Mouse (Mus musculus) embryonic fibroblast, embryonic 13.5 days (primary cell): ENCODE data around the gene Mast1. TPM values are rescaled to one million over a fixed set of nuclear protein-coding genes. Genes with fewer than 3 reads are reported as not detected.
"Not testable (repeated sequence)": the region's sequence is repeated elsewhere in the genome, so short reads cannot be mapped to it uniquely, and the experiment has no call there.

Source experiments
- H3K27ac ChIP-seq: 2 replicates; pipeline ENCODE4 v1.5.1; 2012; ENCODE audit warnings: low read length, control low read depth, inconsistent platforms; ENCODE audit not compliant: insufficient read depth
- H3K4me1 ChIP-seq: 2 replicates; pipeline ENCODE4 v1.6.1; 2011; ENCODE audit warnings: low read length; ENCODE audit not compliant: control insufficient read depth, insufficient read depth
- H3K4me3 ChIP-seq: 2 replicates; pipeline ENCODE4 v1.5.1; 2011; ENCODE audit warnings: mild to moderate bottlenecking, control low read depth, low read length; ENCODE audit not compliant: insufficient read depth
- CTCF ChIP-seq: IDR thresholded peaks from 2 replicates; pipeline ENCODE4 v1.5.1; 2011; ENCODE audit warnings: mild to moderate bottlenecking, control low read depth, low read length, moderate library complexity, borderline replicate concordance; ENCODE audit not compliant: insufficient read depth
- POLR2A ChIP-seq: IDR thresholded peaks from 2 replicates; pipeline ENCODE4 v1.6.1; 2011; ENCODE audit warnings: low read depth, mild to moderate bottlenecking, control low read depth, low read length, moderate library complexity
- polyA plus RNA-seq: library from polyadenylated mRNA; stranded (reverse); fragments of >200 nt; gene quantifications from 2 replicates; pipeline ENCODE4 v1.2.4, GENCODE M21; 2011; ENCODE audit warnings: low read depth; ENCODE audit not compliant: missing spikeins, insufficient read length

The Mast1 gene
- polyA plus RNA-seq, 1 experiment = not detected

DNA sequence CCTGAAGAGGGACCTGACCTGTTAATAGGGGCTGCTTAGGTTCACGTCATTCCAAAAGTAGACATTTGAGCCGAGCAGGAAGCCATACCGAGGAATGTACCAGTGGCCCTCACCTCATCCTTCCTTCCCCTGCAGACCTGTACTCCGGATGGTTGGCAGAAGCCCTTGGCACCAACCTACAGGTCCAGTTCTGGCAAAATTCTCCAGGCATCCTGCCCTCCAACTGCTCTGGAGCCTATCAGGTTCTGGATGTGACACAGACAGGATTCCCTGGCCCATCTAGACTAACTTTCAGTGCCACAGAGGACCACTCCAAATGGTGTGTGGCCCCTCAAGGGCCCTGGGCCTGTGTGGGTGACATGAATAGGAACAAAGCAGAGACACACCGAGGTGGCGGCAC, 26.6 kb downstream of the Mast1 start:
- Histone ChIP-seq H3K27ac (no peak overlapping the region), H3K4me3 (no peak overlapping the region), H3K4me1 (no peaks in the 10 kb centered on the region)
- no peak for TF ChIP-seq POLR2A
- no peak for TF ChIP-seq CTCF

DNA sequence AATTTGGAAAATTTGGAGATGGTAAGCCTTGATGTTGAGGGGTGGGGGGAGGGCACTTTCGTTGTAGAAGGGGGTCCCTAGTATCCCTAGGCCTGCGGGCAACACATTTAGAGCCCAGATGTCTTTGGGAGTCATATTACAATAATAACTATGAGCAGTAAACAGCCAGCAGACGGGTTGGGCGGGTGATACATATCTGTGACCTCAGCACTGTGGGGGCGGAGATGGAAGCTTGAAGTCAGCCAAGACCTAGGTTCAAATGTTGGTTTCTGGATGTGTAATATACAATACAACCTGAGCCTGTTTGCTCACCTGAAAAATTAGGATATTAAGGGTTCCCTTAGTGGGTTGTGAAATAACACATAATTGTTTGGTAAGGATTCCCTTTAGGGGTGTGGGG, 27.2 kb downstream of the Mast1 start:
- Histone ChIP-seq H3K4me3 (no peak overlapping the region), H3K27ac (no peak overlapping the region), H3K4me1 (no peaks in the 10 kb centered on the region)
- TF ChIP-seq CTCF (no peak), POLR2A (no peak)

DNA sequence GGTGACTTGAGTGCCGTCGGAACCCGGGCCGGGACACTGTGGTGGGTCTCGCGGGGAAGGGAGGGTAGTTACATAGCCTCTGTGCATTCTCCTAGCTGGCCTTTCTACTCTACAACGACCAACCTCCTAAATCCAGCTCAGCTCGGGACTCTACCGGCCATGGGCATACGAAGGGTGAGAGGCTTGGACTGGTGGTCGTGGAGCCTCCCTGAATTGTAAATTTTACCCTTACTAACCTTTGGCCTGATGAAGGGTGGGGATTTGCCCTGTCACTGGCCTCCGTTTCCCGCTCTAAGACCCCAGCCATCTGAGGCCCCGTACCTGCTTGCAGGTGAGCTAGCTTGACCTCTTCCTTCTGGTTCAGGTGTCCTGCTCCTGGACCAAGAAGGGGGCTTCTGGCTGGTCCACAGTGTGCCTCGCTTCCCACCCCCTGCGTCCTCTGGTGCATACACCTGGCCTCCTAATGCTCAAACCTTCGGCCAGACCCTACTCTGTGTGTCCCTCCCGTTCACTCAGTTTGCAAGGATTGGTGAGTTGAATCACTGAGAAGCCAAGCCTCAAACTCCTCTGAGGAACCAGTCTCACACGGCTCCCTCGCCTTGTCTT, 27.9 kb downstream of the Mast1 start:
- peak overlapping the region; percentile 67 for H3K4me3 ChIP-seq
- TF ChIP-seq POLR2A = no peak
- no peak for TF ChIP-seq CTCF
- H3K4me1 ChIP-seq = no peaks in the 10 kb centered on the region
- H3K27ac ChIP-seq = no peak overlapping the region

DNA sequence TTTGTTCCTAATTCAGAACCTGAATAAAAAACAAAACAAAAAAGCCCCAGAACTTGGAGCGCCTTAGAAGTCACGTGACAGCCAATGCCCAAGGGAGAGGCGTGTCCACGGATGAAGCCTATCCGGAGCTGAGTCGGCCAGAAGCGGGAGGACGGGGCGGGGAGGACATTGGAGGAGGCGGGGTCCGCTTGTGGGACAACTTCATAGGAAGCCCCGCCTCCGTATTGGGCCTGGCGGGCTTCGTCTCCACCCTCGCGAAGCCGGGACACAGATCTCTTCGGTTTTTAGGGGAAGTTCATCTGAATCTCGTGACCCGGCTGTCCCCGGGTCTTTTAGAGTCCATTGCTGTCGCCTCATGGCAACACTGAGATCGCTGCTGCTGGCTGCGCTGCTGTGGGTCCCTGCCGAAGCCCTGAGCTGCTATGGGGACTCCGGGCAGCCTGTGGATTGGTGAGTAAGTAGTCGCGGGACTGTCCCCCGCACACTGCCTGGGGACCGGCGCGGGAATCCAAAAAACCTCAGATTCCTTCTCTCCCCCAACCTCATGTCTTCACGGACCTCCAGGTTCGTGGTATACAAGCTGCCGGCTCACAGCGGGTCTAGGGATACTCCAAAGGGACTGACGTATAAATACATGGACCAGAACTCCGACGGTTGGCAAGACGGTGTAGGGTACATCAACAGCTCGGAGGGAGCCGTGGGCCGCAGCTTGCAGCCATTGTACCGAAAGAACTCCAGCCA, 28.6 kb downstream of the Mast1 start, which contains the start of gene Dnase2a:
Gene Dnase2a, plus strand, starts transcription at position 140 of the 741 bp plus-strand sequence.
- H3K4me1 ChIP-seq = peaks cover under 1% of the 10 kb centered on the region; the same call in 1 of the 2 replicates
- no peak within 1 kb of the TSS for H3K27ac ChIP-seq
- TF ChIP-seq POLR2A = peak; percentile 56; the same call in 1 of the 2 replicates
- TF ChIP-seq CTCF = no peak
- peak within 1 kb of the TSS; percentile 67 for H3K4me3 ChIP-seq

DNA sequence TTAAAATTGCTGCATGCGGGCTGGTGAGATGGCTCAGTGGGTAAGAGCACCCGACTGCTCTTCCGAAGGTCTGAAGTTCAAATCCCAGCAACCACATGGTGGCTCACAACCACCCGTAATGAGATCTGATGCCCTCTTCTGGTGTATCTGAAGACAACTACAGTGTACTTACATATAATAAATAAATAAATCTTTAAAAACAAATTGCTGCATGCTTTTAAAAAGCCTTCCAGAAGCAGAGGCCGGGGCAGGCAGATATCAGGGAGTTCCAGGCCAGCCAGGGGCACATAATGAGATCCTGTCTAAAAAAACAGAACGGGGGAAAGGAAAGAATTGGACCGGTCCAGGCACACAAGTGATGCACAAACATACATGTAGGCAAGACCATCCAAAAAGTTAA, 29.2 kb downstream of the Mast1 start:
- H3K27ac ChIP-seq, H3K4me1 ChIP-seq: not testable (repeated sequence)
- H3K4me3 ChIP-seq = peak overlapping the region; percentile 23; the same call in 1 of the 2 replicates

DNA sequence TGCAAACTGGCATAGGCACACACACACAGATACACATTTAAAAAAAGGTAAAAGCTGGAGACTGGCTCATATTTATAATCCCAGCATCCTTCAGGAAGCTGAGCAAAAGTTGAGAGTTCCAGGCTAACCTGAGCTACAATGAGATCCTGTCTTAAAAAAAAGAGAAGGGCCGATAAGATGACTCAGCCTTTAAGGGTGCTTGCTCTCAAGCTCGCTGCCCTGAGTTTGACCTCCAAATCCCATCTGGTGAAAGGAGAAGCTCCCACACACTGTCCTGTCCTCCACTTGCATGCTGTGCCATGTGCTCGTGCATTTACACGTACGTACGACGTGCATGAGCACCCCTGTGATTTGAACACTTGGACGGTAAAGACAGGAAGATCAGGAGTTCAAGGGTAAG, 29.7 kb downstream of the Mast1 start:
- TF ChIP-seq POLR2A (no peak), CTCF (no peak)
- Histone ChIP-seq H3K4me1 (peaks cover 2% of the 10 kb centered on the region; the same call in 1 of the 2 replicates), H3K27ac (no peak overlapping the region), H3K4me3 (no peak overlapping the region)

DNA sequence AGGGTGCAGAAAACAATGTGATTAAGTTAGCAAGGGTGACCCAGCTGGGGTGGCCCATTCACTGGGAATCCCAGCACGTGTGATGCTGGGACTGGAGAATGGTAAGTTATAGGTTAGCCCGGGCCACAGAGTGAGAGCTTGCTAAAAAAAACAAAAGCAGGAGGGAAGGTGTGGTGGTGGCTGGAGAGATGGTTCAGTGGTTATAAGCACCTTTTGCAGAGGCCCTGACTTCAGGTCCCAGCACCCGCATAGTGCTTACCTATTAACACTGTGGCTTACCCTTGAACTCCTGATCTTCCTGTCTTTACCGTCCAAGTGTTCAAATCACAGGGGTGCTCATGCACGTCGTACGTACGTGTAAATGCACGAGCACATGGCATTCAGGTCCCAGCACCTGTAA, 30.1 kb downstream of the Mast1 start:
- H3K27ac ChIP-seq = no peak overlapping the region
- TF ChIP-seq CTCF = no peak
- TF ChIP-seq POLR2A = no peak
- H3K4me1 ChIP-seq = peaks cover 2% of the 10 kb centered on the region
- H3K4me3 ChIP-seq = no peak overlapping the region

DNA sequence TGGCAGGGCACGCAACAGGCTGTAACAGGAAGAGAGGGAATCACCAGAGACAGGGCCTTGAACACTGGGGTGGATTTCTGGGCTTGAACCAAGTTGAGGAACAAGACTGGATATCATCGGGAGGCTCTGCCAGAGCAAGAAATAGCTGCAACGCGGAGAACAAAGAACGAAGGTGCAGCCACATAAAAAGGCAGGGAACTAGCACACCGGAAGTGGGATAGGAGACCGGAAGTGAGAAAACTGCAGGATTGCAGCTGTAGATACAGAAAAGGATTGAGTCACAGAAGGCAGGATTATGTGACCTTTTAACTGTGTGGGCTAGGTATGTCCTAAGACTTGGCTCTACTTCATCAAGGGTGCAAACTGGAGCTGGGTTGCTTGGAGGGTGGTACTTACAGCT, 32.8 kb downstream of the Mast1 start:
- peaks cover 2% of the 10 kb centered on the region for H3K4me1 ChIP-seq
- no peak for TF ChIP-seq CTCF
- TF ChIP-seq POLR2A = no peak
- no peak overlapping the region for H3K4me3 ChIP-seq
- no peak overlapping the region for H3K27ac ChIP-seq

DNA sequence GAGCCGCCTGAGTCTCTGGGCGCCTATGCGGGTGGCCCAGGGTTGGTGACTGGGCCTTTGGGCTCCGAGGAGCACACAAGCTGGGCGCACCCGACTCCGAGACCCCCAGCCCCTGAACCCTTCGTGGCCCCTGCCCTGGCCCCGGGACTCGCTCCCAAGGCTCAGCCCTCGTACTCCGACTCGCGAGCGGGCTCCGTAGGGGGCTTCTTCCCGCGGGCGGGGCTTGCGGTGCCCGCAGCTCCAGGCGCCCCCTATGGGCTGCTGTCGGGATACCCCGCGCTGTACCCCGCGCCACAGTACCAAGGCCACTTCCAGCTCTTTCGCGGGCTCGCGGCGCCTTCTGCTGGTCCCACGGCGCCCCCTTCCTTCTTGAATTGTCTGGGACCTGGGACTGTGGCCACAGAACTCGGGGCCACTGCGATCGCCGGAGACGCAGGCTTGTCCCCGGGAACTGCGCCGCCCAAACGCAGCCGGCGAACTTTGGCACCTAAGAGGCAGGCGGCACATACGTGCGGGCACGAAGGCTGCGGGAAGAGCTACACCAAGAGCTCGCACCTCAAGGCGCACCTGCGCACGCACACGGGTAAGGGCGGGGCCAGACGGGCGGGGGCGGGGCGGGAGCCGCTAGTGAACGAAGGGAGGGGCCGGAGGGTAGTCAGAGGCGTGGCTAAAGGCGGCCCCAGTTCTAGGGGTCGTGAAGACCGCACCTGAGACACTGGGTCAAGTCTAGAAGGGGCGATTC, 34.1 kb downstream of the Mast1 start:
- peak overlapping the region; percentile 67 for H3K4me3 ChIP-seq
- TF ChIP-seq POLR2A (peak; percentile 34; the same call in 1 of the 2 replicates), CTCF (peak; percentile 70)
- H3K27ac ChIP-seq = no peak overlapping the region

DNA sequence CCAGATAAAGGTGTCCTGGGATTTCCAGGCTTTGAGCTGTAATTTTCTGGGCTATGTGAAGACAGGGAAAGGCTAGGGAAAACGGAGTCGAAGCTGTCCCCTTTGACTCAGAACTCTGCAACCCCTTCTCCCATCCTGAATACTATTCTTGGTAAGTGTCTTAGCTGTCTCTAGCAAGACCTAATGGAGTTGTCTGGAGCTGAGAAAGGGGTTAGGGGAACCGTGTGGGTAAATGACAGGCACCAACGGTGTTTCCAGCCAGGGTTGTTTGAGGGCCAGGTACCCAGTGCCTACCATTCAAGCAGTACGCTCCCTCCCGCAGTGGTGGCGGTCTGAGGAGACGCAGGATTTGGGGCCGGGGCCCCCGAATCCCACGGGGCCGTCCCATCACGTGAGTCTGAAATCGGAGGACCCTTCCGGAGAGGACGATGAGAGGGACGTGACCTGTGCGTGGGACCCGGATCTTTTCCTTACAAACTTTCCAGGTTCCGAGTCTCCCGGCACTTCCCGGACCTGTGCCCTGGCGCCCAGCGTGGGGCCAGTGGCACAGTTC, 34.7 kb downstream of the Mast1 start:
- Histone ChIP-seq H3K27ac (no peak overlapping the region), H3K4me3 (peak overlapping the region; percentile 67), H3K4me1 (peaks cover 2% of the 10 kb centered on the region)
- no peak for TF ChIP-seq POLR2A
- no peak for TF ChIP-seq CTCF

More for the DNA sequence above, 34.1 kb downstream of the Mast1 start:
- H3K4me1 ChIP-seq = peaks cover 2% of the 10 kb centered on the region
